1 mouse cellular context compared by ENCODE assay signal in genomic region chr7:102243870-102244269, GRCm38 (mm10).
TF ChIP-seq lines count a peak whose summit lies in the region.

No protein-coding gene starts in this region.

TF ChIP-seq in MEL, 35 proteins besides CTCF, POLR2A, EP300 and RAD21 (continued from another document):
- TF ChIP-seq SIN3A (IDR thresholded peaks at IDR 0.05; ENCODE audit: low read length) (peak; percentile 66), RCOR1 (IDR thresholded peaks at IDR 0.05; ENCODE audit: low read depth, low read length) (peak; percentile 33; the same call in 1 of the 2 replicates), ZMIZ1 (IDR thresholded peaks at IDR 0.05; ENCODE audit: low read depth, low read length) (no peak), ETS1 (IDR thresholded peaks at IDR 0.05; ENCODE audit: low read depth, low read length) (peak; percentile 84), CHD2 (IDR thresholded peaks at IDR 0.05; ENCODE audit: low read length) (peak; percentile 76), ELF1 (IDR thresholded peaks at IDR 0.05; ENCODE audit: low read depth, low read length) (0 out of 2 replicates have a peak, but pooled peaks have one; percentile 28), HCFC1 (IDR thresholded peaks at IDR 0.05; ENCODE audit: low read depth, low read length) (0 out of 2 replicates have a peak, but pooled peaks have one; percentile 42), GATA1 (IDR thresholded peaks at IDR 0.05; ENCODE audit: low read depth, low read length) (peak; percentile 78), TCF12 (IDR thresholded peaks at IDR 0.05; ENCODE audit: low read depth, low read length) (peak; percentile 60), MAZ (IDR thresholded peaks at IDR 0.05; ENCODE audit: low read depth, low read length) (no peak; the same call in 1 of the 2 replicates), MYB (IDR thresholded peaks at IDR 0.05; ENCODE audit: low read depth, low read length) (peak; percentile 93)
